Mouse (Mus musculus) lung, adult 2 months (tissue): Measurements from ENCODE around the gene Arap1.

Experiments used
- CTCF ChIP-seq: fragments of 200-500 bp; IDR thresholded peaks from 2 replicates; pipeline ENCODE4 v1.5.1; 2011; ENCODE audit warnings: mild to moderate bottlenecking, low read length, control low read depth; ENCODE audit not compliant: insufficient read depth
- POLR2A ChIP-seq: fragments of 200-500 bp; IDR thresholded peaks from 2 replicates; pipeline ENCODE4 v1.6.1; 2011; ENCODE audit warnings: low read depth, mild to moderate bottlenecking, control low read depth, low read length, borderline replicate concordance; ENCODE audit errors: extremely low read depth

DNA sequence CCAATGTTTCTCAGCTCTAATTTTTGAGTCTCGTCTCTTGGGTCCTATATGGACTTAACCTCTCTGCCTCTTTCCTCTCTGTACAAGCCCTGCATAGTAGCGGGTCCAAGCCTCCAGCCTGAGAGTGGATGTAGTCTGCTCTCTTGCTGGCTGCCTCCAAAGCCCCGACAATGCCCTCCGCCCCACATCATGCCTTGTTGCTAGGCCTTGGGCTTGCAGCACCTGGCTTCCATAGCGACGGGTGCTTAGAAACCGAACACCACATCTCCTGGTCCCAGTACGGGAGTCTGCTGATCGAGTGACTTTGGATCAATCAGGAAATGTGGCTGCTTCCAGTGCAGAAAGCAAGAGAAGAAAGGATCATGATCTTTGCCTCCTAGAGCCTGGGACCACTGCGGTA is 95.2 kb downstream of the Arap1 start:
- TF ChIP-seq POLR2A (no peak), CTCF (no peak)
